Mouse (Mus musculus) bone marrow macrophage, adult 2 months (primary cell): Measurements from ENCODE around the gene Cenpb.

Experiments used
- CTCF ChIP-seq: IDR thresholded peaks from 2 replicates; pipeline ENCODE4 v1.5.1; 2012; ENCODE audit warnings: low read depth, mild to moderate bottlenecking, low read length, moderate library complexity
- POLR2A ChIP-seq: IDR thresholded peaks from 2 replicates; pipeline ENCODE4 v1.6.1; 2012; ENCODE audit warnings: mild to moderate bottlenecking, low read depth, low read length, borderline replicate concordance

- TF ChIP-seq CTCF (no peak), POLR2A (no peak)
Observed at GRCm38 (mm10) chr2:131206778-131207177, 26.9 kb upstream of the Cenpb start, which contains the start of gene Ap5s1.
